Mouse (Mus musculus): ENCODE data around the gene Cda.

DNA sequence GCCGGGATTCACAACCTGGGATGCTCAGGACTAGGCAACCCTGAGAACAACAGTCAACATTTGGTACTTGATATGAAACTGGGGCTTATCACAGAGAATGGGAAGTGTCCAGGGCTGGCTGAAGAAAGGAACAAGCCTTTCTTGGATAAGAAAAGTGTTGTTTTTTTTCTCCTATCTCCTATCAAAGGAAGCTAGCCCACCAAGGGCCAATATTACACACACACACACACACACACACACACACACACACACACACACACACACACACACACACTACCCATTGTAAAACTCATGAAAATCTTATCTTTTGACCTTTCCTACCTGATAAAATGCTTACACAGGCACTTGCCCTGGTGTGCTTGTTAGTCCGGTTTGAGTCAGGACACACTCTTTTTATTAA is 12.3 kb downstream of the Cda start:
- TF ChIP-seq POLR2A (IDR thresholded peaks at IDR 0.05; ENCODE audit: borderline replicate concordance, extremely low read depth, insufficient read depth, insufficient read length, poor library complexity, severe bottlenecking) (no peak), CTCF (IDR thresholded peaks at IDR 0.05; ENCODE audit: borderline replicate concordance, extremely low read depth, insufficient read depth, insufficient read length) (no peak)

All from brain, embryonic 14.5 days (tissue).